Mouse (Mus musculus): ENCODE data around the gene Etv6. TPM values are rescaled to one million over a fixed set of nuclear protein-coding genes. Genes with fewer than 3 reads are reported as not detected.

The Etv6 gene
- polyA plus RNA-seq, 1 experiment: 25.8 TPM

GRCm38 (mm10) chr6:134041286-134041685 lies 5.8 kb downstream of the Etv6 start:
- no peak for TF ChIP-seq POLR2A (IDR thresholded peaks at IDR 0.05; ENCODE audit: low read depth, low read length)
- TF ChIP-seq CTCF (IDR thresholded peaks at IDR 0.05; ENCODE audit: borderline replicate concordance, insufficient read depth, low read length): no peak
- no peak overlapping the region for H3K4me3 ChIP-seq (ENCODE audit: insufficient read depth, low read length)
- peaks cover 40% of the 10 kb centered on the region for H3K4me1 ChIP-seq (ENCODE audit: control insufficient read depth, insufficient read depth, low read length)
- no peak overlapping the region for H3K27ac ChIP-seq (ENCODE audit: insufficient read depth, low read length)

GRCm38 (mm10) chr6:134041916-134042315 lies 6.4 kb downstream of the Etv6 start:
- Histone ChIP-seq H3K27ac (ENCODE audit: insufficient read depth, low read length) (no peak overlapping the region), H3K4me3 (ENCODE audit: insufficient read depth, low read length) (no peak overlapping the region), H3K4me1 (ENCODE audit: control insufficient read depth, insufficient read depth, low read length) (peaks cover 42% of the 10 kb centered on the region)
- TF ChIP-seq CTCF (IDR thresholded peaks at IDR 0.05; ENCODE audit: borderline replicate concordance, insufficient read depth, low read length): no peak
- TF ChIP-seq POLR2A (IDR thresholded peaks at IDR 0.05; ENCODE audit: low read depth, low read length): no peak

- Histone ChIP-seq H3K4me3 (ENCODE audit: insufficient read depth, low read length) (no peak overlapping the region), H3K27ac (ENCODE audit: insufficient read depth, low read length) (peak overlapping the region; percentile 30; the same call in 1 of the 2 replicates), H3K4me1 (ENCODE audit: control insufficient read depth, insufficient read depth, low read length) (peaks cover 47% of the 10 kb centered on the region)
- no peak for TF ChIP-seq CTCF (IDR thresholded peaks at IDR 0.05; ENCODE audit: borderline replicate concordance, insufficient read depth, low read length)
- no peak for TF ChIP-seq POLR2A (IDR thresholded peaks at IDR 0.05; ENCODE audit: low read depth, low read length)
Measured at GRCm38 (mm10) chr6:134043545-134043944, 8.0 kb downstream of the Etv6 start.

- TF ChIP-seq POLR2A (IDR thresholded peaks at IDR 0.05; ENCODE audit: low read depth, low read length) (no peak), CTCF (IDR thresholded peaks at IDR 0.05; ENCODE audit: borderline replicate concordance, insufficient read depth, low read length) (no peak)
- H3K4me1 ChIP-seq (ENCODE audit: control insufficient read depth, insufficient read depth, low read length): peaks cover 41% of the 10 kb centered on the region
- no peak overlapping the region for H3K4me3 ChIP-seq (ENCODE audit: insufficient read depth, low read length)
- no peak overlapping the region for H3K27ac ChIP-seq (ENCODE audit: insufficient read depth, low read length)
Measured at GRCm38 (mm10) chr6:134045092-134045868, 9.8 kb downstream of the Etv6 start.

GRCm38 (mm10) chr6:134046136-134046535 lies 10.6 kb downstream of the Etv6 start:
- Histone ChIP-seq H3K4me3 (ENCODE audit: insufficient read depth, low read length) (no peak overlapping the region), H3K4me1 (ENCODE audit: control insufficient read depth, insufficient read depth, low read length) (peaks cover 38% of the 10 kb centered on the region), H3K27ac (ENCODE audit: insufficient read depth, low read length) (no peak overlapping the region)
- TF ChIP-seq POLR2A (IDR thresholded peaks at IDR 0.05; ENCODE audit: low read depth, low read length): no peak
- no peak for TF ChIP-seq CTCF (IDR thresholded peaks at IDR 0.05; ENCODE audit: borderline replicate concordance, insufficient read depth, low read length)

GRCm38 (mm10) chr6:134047249-134047648 lies 11.7 kb downstream of the Etv6 start:
- no peak overlapping the region for H3K4me3 ChIP-seq (ENCODE audit: insufficient read depth, low read length)
- TF ChIP-seq CTCF (IDR thresholded peaks at IDR 0.05; ENCODE audit: borderline replicate concordance, insufficient read depth, low read length) (no peak), POLR2A (IDR thresholded peaks at IDR 0.05; ENCODE audit: low read depth, low read length) (no peak)
- peaks cover 29% of the 10 kb centered on the region for H3K4me1 ChIP-seq (ENCODE audit: control insufficient read depth, insufficient read depth, low read length)
- no peak overlapping the region for H3K27ac ChIP-seq (ENCODE audit: insufficient read depth, low read length)

GRCm38 (mm10) chr6:134047974-134048373 lies 12.5 kb downstream of the Etv6 start:
- TF ChIP-seq CTCF (IDR thresholded peaks at IDR 0.05; ENCODE audit: borderline replicate concordance, insufficient read depth, low read length) (no peak), POLR2A (IDR thresholded peaks at IDR 0.05; ENCODE audit: low read depth, low read length) (no peak)

GRCm38 (mm10) chr6:134048965-134049364 lies 13.5 kb downstream of the Etv6 start:
- H3K27ac ChIP-seq (ENCODE audit: insufficient read depth, low read length): no peak overlapping the region
- no peak overlapping the region for H3K4me3 ChIP-seq (ENCODE audit: insufficient read depth, low read length)
- TF ChIP-seq CTCF (IDR thresholded peaks at IDR 0.05; ENCODE audit: borderline replicate concordance, insufficient read depth, low read length) (no peak), POLR2A (IDR thresholded peaks at IDR 0.05; ENCODE audit: low read depth, low read length) (no peak)
- H3K4me1 ChIP-seq (ENCODE audit: control insufficient read depth, insufficient read depth, low read length): peaks cover 22% of the 10 kb centered on the region

More at GRCm38 (mm10) chr6:134047974-134048373, 12.5 kb downstream of the Etv6 start:
- no peak overlapping the region for H3K27ac ChIP-seq (ENCODE audit: insufficient read depth, low read length)
- H3K4me3 ChIP-seq (ENCODE audit: insufficient read depth, low read length): no peak overlapping the region
- peaks cover 28% of the 10 kb centered on the region for H3K4me1 ChIP-seq (ENCODE audit: control insufficient read depth, insufficient read depth, low read length)

GRCm38 (mm10) chr6:134050466-134050865 lies 15.0 kb downstream of the Etv6 start:
- TF ChIP-seq POLR2A (IDR thresholded peaks at IDR 0.05; ENCODE audit: low read depth, low read length) (no peak), CTCF (IDR thresholded peaks at IDR 0.05; ENCODE audit: borderline replicate concordance, insufficient read depth, low read length) (no peak)
- no peak overlapping the region for H3K27ac ChIP-seq (ENCODE audit: insufficient read depth, low read length)
- no peak overlapping the region for H3K4me3 ChIP-seq (ENCODE audit: insufficient read depth, low read length)
- H3K4me1 ChIP-seq (ENCODE audit: control insufficient read depth, insufficient read depth, low read length): peaks cover 15% of the 10 kb centered on the region

GRCm38 (mm10) chr6:134051950-134052349 lies 16.4 kb downstream of the Etv6 start:
- H3K4me3 ChIP-seq (ENCODE audit: insufficient read depth, low read length): no peak overlapping the region
- no peak overlapping the region for H3K27ac ChIP-seq (ENCODE audit: insufficient read depth, low read length)
- peaks cover 10% of the 10 kb centered on the region for H3K4me1 ChIP-seq (ENCODE audit: control insufficient read depth, insufficient read depth, low read length)
- TF ChIP-seq CTCF (IDR thresholded peaks at IDR 0.05; ENCODE audit: borderline replicate concordance, insufficient read depth, low read length): no peak
- TF ChIP-seq POLR2A (IDR thresholded peaks at IDR 0.05; ENCODE audit: low read depth, low read length): no peak
